ENCODE assay signal across 8 mouse cellular contexts in genomic region chr5:142905725-142906531, GRCm38 (mm10). TPM values are rescaled to one million over a fixed set of nuclear protein-coding genes. Genes with fewer than 3 reads are reported as not detected.
DNase-seq lines count a peak whose midpoint lies in the region; ATAC-seq and TF ChIP-seq lines count a peak whose summit lies in the region.

No protein-coding gene starts in this region.

- no peak for TF ChIP-seq CTCF in E14TG2a.4 (conservative IDR thresholded peaks at IDR 0.05; ENCODE audit: low read length)

- WGBS in forebrain, embryonic 13.5 days, result under 1% methylated on average over 83 of the region's 84 CpGs
- WGBS in neural tube, embryonic 15.5 days, result under 1% methylated on average over 72 of the region's 84 CpGs

- H3K9me3 ChIP-seq in E14TG2a.4 (ENCODE audit: low read length), result no peaks in the 10 kb centered on the region
- H3K9me3 ChIP-seq in forebrain, embryonic 13.5 days (replicated peaks), result no peaks in the 10 kb centered on the region
- H3K9me3 ChIP-seq in neural tube, embryonic 15.5 days (replicated peaks), result no peaks in the 10 kb centered on the region

- H3K36me3 ChIP-seq in E14TG2a.4 (ENCODE audit: insufficient read depth, low read length), result peaks cover 45% of the 10 kb centered on the region
- peaks cover 46% of the 10 kb centered on the region for H3K36me3 ChIP-seq in forebrain, embryonic 13.5 days (ENCODE audit: poor library complexity, severe bottlenecking)
- peaks cover 42% of the 10 kb centered on the region for H3K36me3 ChIP-seq in neural tube, embryonic 15.5 days

- DNase-seq in c-Kit-positive CD71-positive TER-119-positive erythroid progenitor cells, embryonic 14.5 days (ENCODE audit: low spot score), result peak; percentile 94
- peak; percentile 99 to 100 for DNase-seq in heart, postnatal 10 days
- peak; percentile 99 for DNase-seq in layer of hippocampus, adult 11-12 months (ENCODE audit: low spot score)
- peak; percentile 97 to 99 for DNase-seq in lung, adult 18-20 months
- peak; percentile 99 for DNase-seq in testis, postnatal 14 days (ENCODE audit: low spot score)

- peak overlapping the region; percentile 87 for H3K4me2 ChIP-seq in forebrain, embryonic 13.5 days
- peak overlapping the region; percentile 72 for H3K4me2 ChIP-seq in neural tube, embryonic 15.5 days

- peak overlapping the region; percentile 100 for H3K9ac ChIP-seq in forebrain, embryonic 13.5 days
- peak overlapping the region; percentile 100 for H3K9ac ChIP-seq in neural tube, embryonic 15.5 days (replicated peaks)

- intact Hi-C loops in heart, postnatal 10 days (cut with DNase I), result loop anchor here (1.0 kb wide), 2 partner anchors 23 to 89 kb away; partner anchors contain the start of gene Tnrc18

- H3K27ac ChIP-seq in forebrain, embryonic 13.5 days, result peak overlapping the region; percentile 100
- H3K27ac ChIP-seq in neural tube, embryonic 15.5 days (replicated peaks), result peak overlapping the region; percentile 100

- peak overlapping the region; percentile 99 for H3K4me3 ChIP-seq in E14TG2a.4 (replicated peaks; ENCODE audit: low read length)
- H3K4me3 ChIP-seq in forebrain, embryonic 13.5 days, result peak overlapping the region; percentile 100
- H3K4me3 ChIP-seq in neural tube, embryonic 15.5 days (replicated peaks), result peak overlapping the region; percentile 89

- H3K4me1 ChIP-seq in E14TG2a.4 (replicated peaks; ENCODE audit: low read depth, low read length), result peaks cover 78% of the 10 kb centered on the region
- H3K4me1 ChIP-seq in forebrain, embryonic 13.5 days, result peaks cover 58% of the 10 kb centered on the region
- peaks cover 64% of the 10 kb centered on the region for H3K4me1 ChIP-seq in neural tube, embryonic 15.5 days

- peak; percentile 82 for ATAC-seq in forebrain, embryonic 13.5 days
- ATAC-seq in neural tube, embryonic 15.5 days (ENCODE audit: low FRiP score), result peak; percentile 89

- H3K27me3 ChIP-seq in E14TG2a.4 (ENCODE audit: insufficient read depth, low read length), result no peaks in the 10 kb centered on the region
- no peaks in the 10 kb centered on the region for H3K27me3 ChIP-seq in forebrain, embryonic 13.5 days
- no peaks in the 10 kb centered on the region for H3K27me3 ChIP-seq in neural tube, embryonic 15.5 days (replicated peaks)

RNA-seq across cellular contexts. Expression of gene Actb, which starts 0.6 kb away (rescaled TPM):
- polyA plus RNA-seq in forebrain, embryonic 13.5 days (2015; fragmentation: Nextera tagmentation; extraction: Ambion mirVana), result 15,903 and 18,325 TPM in 2 replicates
- total RNA-seq in heart, postnatal 10 days (2021), result 1,000 to 10,000 TPM; 1,831 to 2,004 TPM
- polyA plus RNA-seq in neural tube, embryonic 15.5 days (2015; fragmentation: Nextera tagmentation; extraction: Ambion mirVana), result 12,525 and 12,918 TPM in 2 replicates

RNA-seq across cellular contexts. Expression of gene Fbxl18, which starts 10.7 kb away (rescaled TPM):
- 30.7 and 35.1 TPM in 2 replicates for polyA plus RNA-seq in forebrain, embryonic 13.5 days (2015; fragmentation: Nextera tagmentation; extraction: Ambion mirVana)
- total RNA-seq in heart, postnatal 10 days (2021), result 1 to 10 TPM; 8.8 to 9.2 TPM
- 29.4 TPM in 2 replicates for polyA plus RNA-seq in neural tube, embryonic 15.5 days (2015; fragmentation: Nextera tagmentation; extraction: Ambion mirVana)

RNA-seq across cellular contexts. Expression of gene Fscn1, which starts 54.2 kb away (rescaled TPM):
- polyA plus RNA-seq in forebrain, embryonic 13.5 days (2015; fragmentation: Nextera tagmentation; extraction: Ambion mirVana), result 521 and 522 TPM in 2 replicates
- 100 to 1,000 TPM; 103 to 132 TPM for total RNA-seq in heart, postnatal 10 days (2021)
- 385 and 432 TPM in 2 replicates for polyA plus RNA-seq in neural tube, embryonic 15.5 days (2015; fragmentation: Nextera tagmentation; extraction: Ambion mirVana)

Comparison
In these comparisons a context has a peak if more than half of its experiments do, and no peak if none do; other contexts are left out.
1. Peak in every context shown above with its lines: DNase-seq, ATAC-seq, H3K4me3 ChIP-seq and H3K27ac ChIP-seq.